Mouse (Mus musculus): ENCODE data around the gene Epha7. TPM values are rescaled to one million over a fixed set of nuclear protein-coding genes. Genes with fewer than 3 reads are reported as not detected.

Gene Epha7
- polyA plus RNA-seq, 1 experiment from 2014 or later = 3.6 TPM

DNA sequence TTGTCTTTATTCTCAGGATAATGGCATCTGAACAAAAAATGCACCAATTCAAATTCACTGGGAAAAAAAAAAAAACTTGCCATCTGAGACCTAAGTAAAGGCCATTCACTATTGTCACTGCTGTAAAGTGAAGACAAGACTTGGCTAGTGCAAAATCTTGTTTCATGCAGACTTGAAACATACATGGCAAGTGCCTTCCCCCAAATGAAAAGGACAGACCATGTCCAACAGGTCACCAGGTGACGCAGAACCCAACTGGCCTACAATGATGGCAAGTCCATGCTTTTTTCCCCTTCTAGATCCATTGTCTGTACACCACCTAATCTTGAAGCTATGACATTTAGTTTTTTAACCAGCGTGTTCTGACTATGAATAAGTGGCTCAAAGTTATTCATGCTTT is 94.1 kb downstream of the Epha7 start:
- H3K9ac ChIP-seq (ENCODE audit: low read length) = no peak overlapping the region
- 81% methylated on average over 2 of the region's 2 CpGs for WGBS
- no peak for ATAC-seq (ENCODE audit: low FRiP score, low TSS enrichment)
- no peaks in the 10 kb centered on the region for H3K27me3 ChIP-seq (ENCODE audit: control insufficient read depth, insufficient read depth, low read length)
- H3K9me3 ChIP-seq (ENCODE audit: control insufficient read depth, low read length) = no peaks in the 10 kb centered on the region
- no peaks in the 10 kb centered on the region for H3K4me1 ChIP-seq (replicated peaks; ENCODE audit: control insufficient read depth, insufficient read depth)
- no peak overlapping the region for H3K27ac ChIP-seq (replicated peaks)
- H3K4me3 ChIP-seq (ENCODE audit: low read depth, low read length) = no peak overlapping the region
- no peaks in the 10 kb centered on the region for H3K36me3 ChIP-seq (ENCODE audit: control insufficient read depth, insufficient read depth, low read length)
- no peak for DNase-seq (ENCODE audit: low spot score)
- no peak overlapping the region for H3K4me2 ChIP-seq (replicated peaks; ENCODE audit: low read depth)
- TF ChIP-seq EP300 (optimal IDR thresholded peaks at IDR 0.05) (no peak), CTCF (IDR thresholded peaks at IDR 0.05; ENCODE audit: low read depth) (no peak)

- Histone ChIP-seq H3K27me3 (ENCODE audit: control insufficient read depth, insufficient read depth, low read length) (no peaks in the 10 kb centered on the region), H3K36me3 (ENCODE audit: control insufficient read depth, insufficient read depth, low read length) (no peaks in the 10 kb centered on the region), H3K4me3 (ENCODE audit: low read depth, low read length) (no peak overlapping the region), H3K9me3 (ENCODE audit: control insufficient read depth, low read length) (no peaks in the 10 kb centered on the region), H3K27ac (replicated peaks) (no peak overlapping the region), H3K4me1 (replicated peaks; ENCODE audit: control insufficient read depth, insufficient read depth) (no peaks in the 10 kb centered on the region), H3K9ac (ENCODE audit: low read length) (no peak overlapping the region), H3K4me2 (replicated peaks; ENCODE audit: low read depth) (no peak overlapping the region)
- no peak for ATAC-seq (ENCODE audit: low FRiP score, low TSS enrichment)
- TF ChIP-seq EP300 (optimal IDR thresholded peaks at IDR 0.05) (no peak), CTCF (IDR thresholded peaks at IDR 0.05; ENCODE audit: low read depth) (no peak)
- 74% methylated on average over 4 of the region's 4 CpGs for whole genome bisulfite sequencing
- no peak for DNase-seq (ENCODE audit: low spot score)
Measured at GRCm38 (mm10) chr4:28910127-28910526, 97.2 kb downstream of the Epha7 start.

- no peaks in the 10 kb centered on the region for H3K9me3 ChIP-seq (ENCODE audit: control insufficient read depth, low read length)
- H3K4me1 ChIP-seq (replicated peaks; ENCODE audit: control insufficient read depth, insufficient read depth) = no peaks in the 10 kb centered on the region
- no peak overlapping the region for H3K9ac ChIP-seq (ENCODE audit: low read length)
- ATAC-seq (ENCODE audit: low FRiP score, low TSS enrichment) = no peak
- no peak for DNase-seq (ENCODE audit: low spot score)
- H3K27ac ChIP-seq (replicated peaks) = no peak overlapping the region
- TF ChIP-seq EP300 (optimal IDR thresholded peaks at IDR 0.05) (no peak), CTCF (IDR thresholded peaks at IDR 0.05; ENCODE audit: low read depth) (no peak)
- no peaks in the 10 kb centered on the region for H3K27me3 ChIP-seq (ENCODE audit: control insufficient read depth, insufficient read depth, low read length)
- H3K4me3 ChIP-seq (ENCODE audit: low read depth, low read length) = no peak overlapping the region
- no peak overlapping the region for H3K4me2 ChIP-seq (replicated peaks; ENCODE audit: low read depth)
- 87% methylated on average over 2 of the region's 2 CpGs for WGBS
- H3K36me3 ChIP-seq (ENCODE audit: control insufficient read depth, insufficient read depth, low read length) = no peaks in the 10 kb centered on the region
Measured at GRCm38 (mm10) chr4:28912028-28912427, 99.1 kb downstream of the Epha7 start.

DNA sequence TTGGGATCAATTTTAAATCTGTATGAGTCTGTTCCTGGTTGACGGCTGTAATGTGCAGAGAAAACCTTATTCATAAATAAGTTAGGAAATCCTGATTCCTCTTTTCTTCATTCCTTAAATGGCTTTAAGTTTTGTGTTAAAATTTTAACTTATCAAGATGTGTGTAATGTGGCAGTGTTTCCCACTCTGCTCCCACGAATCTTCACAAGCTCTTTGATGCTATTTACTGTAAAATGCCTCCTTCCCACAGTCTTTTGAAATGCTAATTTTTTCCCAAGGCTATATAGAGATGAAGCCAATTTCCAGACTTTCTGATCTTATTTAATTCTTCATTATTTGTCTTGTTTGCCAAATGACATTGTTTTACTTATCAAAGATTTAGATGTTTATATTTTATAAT is 100.7 kb downstream of the Epha7 start:
- H3K4me1 ChIP-seq (replicated peaks; ENCODE audit: control insufficient read depth, insufficient read depth) = no peaks in the 10 kb centered on the region
- H3K27me3 ChIP-seq (ENCODE audit: control insufficient read depth, insufficient read depth, low read length) = no peaks in the 10 kb centered on the region
- no peak overlapping the region for H3K4me3 ChIP-seq (ENCODE audit: low read depth, low read length)
- TF ChIP-seq EP300 (optimal IDR thresholded peaks at IDR 0.05) = no peak
- TF ChIP-seq CTCF (IDR thresholded peaks at IDR 0.05; ENCODE audit: low read depth) = no peak
- 72% methylated on average over 2 of the region's 2 CpGs for WGBS
- DNase-seq (ENCODE audit: low spot score) = no peak
- no peaks in the 10 kb centered on the region for H3K9me3 ChIP-seq (ENCODE audit: control insufficient read depth, low read length)
- no peaks in the 10 kb centered on the region for H3K36me3 ChIP-seq (ENCODE audit: control insufficient read depth, insufficient read depth, low read length)
- no peak for ATAC-seq (ENCODE audit: low FRiP score, low TSS enrichment)
- H3K9ac ChIP-seq (ENCODE audit: low read length) = no peak overlapping the region
- H3K27ac ChIP-seq (replicated peaks) = no peak overlapping the region
- H3K4me2 ChIP-seq (replicated peaks; ENCODE audit: low read depth) = no peak overlapping the region

DNA sequence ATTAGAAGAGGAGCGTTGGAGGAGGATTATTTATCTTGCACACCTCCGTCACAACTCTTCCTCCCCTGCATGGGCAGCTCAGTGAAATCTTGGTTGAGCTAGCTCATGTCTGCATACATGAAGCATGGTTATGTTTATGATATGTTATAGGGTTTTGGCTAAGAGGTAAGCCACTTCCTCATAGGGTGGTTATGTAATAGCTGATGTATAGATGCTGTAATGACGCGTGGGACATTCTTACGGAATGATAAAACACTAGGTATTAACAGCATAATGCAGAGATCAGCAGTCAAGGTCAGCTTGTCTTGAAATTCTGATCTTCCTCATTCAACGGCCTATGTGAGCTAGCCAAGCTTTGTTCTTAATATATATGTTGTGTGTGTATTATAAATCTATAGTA is 107.7 kb downstream of the Epha7 start:
- H3K4me3 ChIP-seq (ENCODE audit: low read depth, low read length) = no peak overlapping the region
- TF ChIP-seq EP300 (optimal IDR thresholded peaks at IDR 0.05) (no peak), CTCF (IDR thresholded peaks at IDR 0.05; ENCODE audit: low read depth) (no peak)
- WGBS = 78% methylated on average over 6 of the region's 6 CpGs
- no peak for ATAC-seq (ENCODE audit: low FRiP score, low TSS enrichment)
- DNase-seq (ENCODE audit: low spot score) = no peak
- no peak overlapping the region for H3K4me2 ChIP-seq (replicated peaks; ENCODE audit: low read depth)
- no peak overlapping the region for H3K27ac ChIP-seq (replicated peaks)
- H3K9me3 ChIP-seq (ENCODE audit: control insufficient read depth, low read length) = no peaks in the 10 kb centered on the region
- no peaks in the 10 kb centered on the region for H3K27me3 ChIP-seq (ENCODE audit: control insufficient read depth, insufficient read depth, low read length)
- no peaks in the 10 kb centered on the region for H3K36me3 ChIP-seq (ENCODE audit: control insufficient read depth, insufficient read depth, low read length)
- no peak overlapping the region for H3K9ac ChIP-seq (ENCODE audit: low read length)
- no peaks in the 10 kb centered on the region for H3K4me1 ChIP-seq (replicated peaks; ENCODE audit: control insufficient read depth, insufficient read depth)

- 49% methylated on average over 4 of the region's 4 CpGs for WGBS
- DNase-seq (ENCODE audit: low spot score) = no peak
- no peak for TF ChIP-seq EP300 (optimal IDR thresholded peaks at IDR 0.05)
- no peak for TF ChIP-seq CTCF (IDR thresholded peaks at IDR 0.05; ENCODE audit: low read depth)
- ATAC-seq (ENCODE audit: low FRiP score, low TSS enrichment) = no peak
- Histone ChIP-seq H3K36me3 (ENCODE audit: control insufficient read depth, insufficient read depth, low read length) (no peaks in the 10 kb centered on the region), H3K27ac (replicated peaks) (no peak overlapping the region), H3K9ac (ENCODE audit: low read length) (no peak overlapping the region), H3K4me2 (replicated peaks; ENCODE audit: low read depth) (no peak overlapping the region), H3K27me3 (ENCODE audit: control insufficient read depth, insufficient read depth, low read length) (no peaks in the 10 kb centered on the region), H3K4me3 (ENCODE audit: low read depth, low read length) (no peak overlapping the region), H3K4me1 (replicated peaks; ENCODE audit: control insufficient read depth, insufficient read depth) (no peaks in the 10 kb centered on the region), H3K9me3 (ENCODE audit: control insufficient read depth, low read length) (no peaks in the 10 kb centered on the region)
Measured at GRCm38 (mm10) chr4:28926072-28926471, 113.1 kb downstream of the Epha7 start.

All from stomach, postnatal 0 days (tissue).